Mouse (Mus musculus): ENCODE data around the gene Suclg1. TPM values are rescaled to one million over a fixed set of nuclear protein-coding genes. Genes with fewer than 3 reads are reported as not detected.

Gene Suclg1
- 100 to 1,000 TPM; 355 to 426 TPM for total RNA-seq (2021)
- long read RNA-seq, experiment 1, transcript Suclg1-201 (9 exons, 1,519 nt): major isoform, 329 of 357 reads
- long read RNA-seq, experiment 1, partial matches to known transcripts: 24 of 357 reads
- long read RNA-seq, experiment 1, other reads (novel, unspliced or antisense): 4 of 357 reads
- long read RNA-seq, experiment 2, transcript Suclg1-201 (9 exons, 1,519 nt): major isoform, 314 of 336 reads
- long read RNA-seq, experiment 2, partial matches to known transcripts: 18 of 336 reads
- long read RNA-seq, experiment 2, other reads (novel, unspliced or antisense): 4 of 336 reads

DNA sequence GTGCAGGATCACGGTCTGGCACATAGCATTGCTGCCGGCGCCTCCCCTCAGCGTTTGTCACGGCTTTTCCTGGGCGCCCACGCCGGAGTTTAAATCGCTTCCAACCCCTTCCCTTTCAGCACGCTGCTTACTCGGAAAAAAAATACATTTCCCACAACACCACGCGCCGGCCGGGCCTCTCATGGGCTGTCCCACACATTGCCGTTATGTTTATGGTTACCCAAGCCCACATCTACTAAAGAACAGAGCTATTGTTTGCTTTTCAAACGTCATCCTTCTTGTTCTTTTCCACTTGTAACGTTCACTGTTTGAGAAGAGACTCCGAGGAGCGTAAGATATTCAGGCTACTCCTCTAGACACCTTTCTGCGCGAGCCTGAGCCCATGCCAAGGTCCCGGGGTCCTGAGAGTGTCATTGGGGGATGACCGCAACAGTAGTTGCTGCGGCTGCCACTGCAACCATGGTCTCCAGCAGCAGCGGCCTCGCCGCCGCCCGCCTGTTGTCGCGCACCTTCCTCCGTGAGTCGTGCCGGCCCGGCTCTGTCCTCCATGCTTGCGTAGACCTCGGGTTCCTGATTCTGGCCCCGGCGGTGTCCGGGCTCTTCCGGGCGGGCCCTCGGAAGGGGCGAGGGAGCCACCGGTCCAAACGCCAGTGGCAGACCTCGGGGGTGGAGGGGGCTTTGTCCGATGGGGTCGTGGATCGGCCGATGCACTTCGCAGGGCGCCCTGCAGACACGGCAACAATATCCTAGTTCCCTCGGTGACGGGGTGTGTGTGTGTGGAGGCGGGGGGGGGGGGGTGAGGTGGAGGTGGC lies at the start of gene Suclg1:
TSS of gene Suclg1 (plus strand) at position 146 of the 812 bp plus-strand sequence.
- intact Hi-C loops (cut with DNase I; ENCODE audit: low total_unique reads): no loop called here
- DNase-seq: peak; percentile 89

DNA sequence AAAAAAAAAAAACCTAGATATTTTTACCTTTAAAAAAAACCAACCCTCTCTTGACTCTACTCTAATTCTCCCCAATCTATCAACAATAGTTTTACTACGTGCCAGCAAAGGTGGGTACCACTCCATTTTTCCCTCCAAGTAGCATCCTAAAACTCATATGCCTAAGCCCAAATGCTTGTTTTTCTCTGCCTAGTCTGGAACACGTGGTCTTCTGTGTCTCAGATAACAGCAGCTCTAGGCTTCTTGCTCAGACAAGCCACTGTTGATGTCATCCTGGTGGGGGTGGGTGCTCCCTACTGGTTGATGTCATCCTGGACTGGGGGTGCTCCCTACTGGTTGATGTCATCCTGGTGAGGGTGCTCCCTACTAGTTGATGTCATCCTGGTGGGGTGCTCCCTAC lies 44.5 kb upstream of the Suclg1 start:
- intact Hi-C loops (cut with DNase I; ENCODE audit: low total_unique reads): no loop called here
- DNase-seq: no peak

DNA sequence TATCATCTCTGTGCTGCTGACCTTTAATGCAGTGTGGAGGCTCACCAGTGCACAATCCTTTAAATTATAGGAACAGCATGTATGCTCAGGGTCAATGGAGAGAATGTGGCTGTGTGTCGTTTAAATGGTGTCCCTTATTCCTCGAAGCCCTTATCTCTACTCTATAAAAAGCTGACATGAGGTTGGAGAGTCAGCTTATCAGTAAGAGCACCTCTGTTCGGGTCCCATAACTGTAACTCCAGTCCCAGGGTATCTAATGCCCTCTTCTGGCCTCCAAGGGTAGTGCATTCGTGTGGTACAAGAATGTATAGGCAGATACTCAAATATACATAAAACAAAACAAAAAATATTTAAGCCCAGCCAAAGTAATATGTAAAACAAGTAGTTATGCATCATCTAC lies 43.2 kb upstream of the Suclg1 start:
- no peak for DNase-seq
- intact Hi-C loops (cut with DNase I; ENCODE audit: low total_unique reads): no loop called here

DNA sequence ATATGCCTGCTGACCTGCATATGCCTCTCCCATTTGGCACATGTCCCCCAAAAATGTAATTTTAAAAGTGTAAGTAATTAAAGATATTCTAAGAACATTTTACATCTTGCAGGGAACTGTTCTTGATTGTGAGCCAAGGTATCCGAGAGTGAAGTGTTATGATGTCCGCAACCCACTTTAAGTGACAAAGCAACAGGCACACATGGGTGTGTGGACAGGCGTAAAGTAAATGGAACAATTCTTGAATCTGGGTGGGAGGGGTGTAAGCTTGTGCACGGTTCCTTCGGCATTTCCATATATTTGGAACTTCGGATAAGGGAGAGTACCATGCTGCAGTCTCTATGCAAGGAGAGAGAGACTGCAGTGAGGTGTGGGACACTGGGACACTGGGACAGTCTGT lies 38.6 kb upstream of the Suclg1 start:
- DNase-seq: no peak
- intact Hi-C loops (cut with DNase I; ENCODE audit: low total_unique reads): no loop called here

DNA sequence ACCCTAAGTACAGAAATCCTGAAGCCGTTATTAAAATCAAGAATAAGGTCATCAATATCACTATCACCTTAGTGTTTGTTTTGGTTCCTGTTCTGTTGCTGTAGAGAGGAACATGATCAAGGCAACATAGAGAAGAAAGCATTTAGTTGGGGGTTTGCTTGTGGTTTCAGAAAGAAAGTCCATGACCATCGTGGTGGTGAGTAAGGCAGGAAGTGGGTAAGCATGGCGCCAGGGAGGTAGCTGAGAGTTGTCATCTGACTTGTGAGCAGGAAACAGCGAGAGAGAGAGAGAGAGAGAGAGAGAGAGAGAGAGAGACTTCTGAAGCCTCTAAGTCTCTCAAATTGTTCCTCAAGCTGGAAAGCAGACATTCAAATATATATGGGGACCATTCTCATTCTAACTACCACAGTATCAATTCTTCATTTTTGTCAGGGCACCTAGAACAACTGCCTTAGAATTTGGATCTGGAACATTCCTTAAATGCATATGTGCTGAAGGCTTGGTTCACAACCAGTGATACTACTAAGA lies 37.7 kb upstream of the Suclg1 start:
- intact Hi-C loops (cut with DNase I; ENCODE audit: low total_unique reads): no loop called here
- DNase-seq: no peak

DNA sequence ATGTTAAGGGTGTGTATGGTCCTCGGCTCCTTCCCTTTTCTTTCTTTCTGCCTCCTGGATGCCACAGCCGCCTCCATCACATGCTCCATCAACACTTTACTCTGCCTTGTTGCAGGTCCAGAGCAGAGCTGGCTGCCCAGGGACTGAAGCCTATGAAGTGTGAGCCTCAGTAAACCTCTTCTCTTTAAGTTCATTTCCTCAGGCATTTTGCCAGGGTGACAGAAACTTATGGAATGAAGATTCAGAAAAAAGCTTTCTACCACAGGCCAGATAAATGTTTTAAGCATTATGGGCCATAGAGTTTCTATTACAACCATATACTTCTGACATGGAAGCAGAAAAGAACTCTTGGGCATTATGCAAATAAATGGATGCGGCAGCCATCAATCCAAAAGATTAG lies 37.1 kb upstream of the Suclg1 start:
- intact Hi-C loops (cut with DNase I; ENCODE audit: low total_unique reads): no loop called here

DNA sequence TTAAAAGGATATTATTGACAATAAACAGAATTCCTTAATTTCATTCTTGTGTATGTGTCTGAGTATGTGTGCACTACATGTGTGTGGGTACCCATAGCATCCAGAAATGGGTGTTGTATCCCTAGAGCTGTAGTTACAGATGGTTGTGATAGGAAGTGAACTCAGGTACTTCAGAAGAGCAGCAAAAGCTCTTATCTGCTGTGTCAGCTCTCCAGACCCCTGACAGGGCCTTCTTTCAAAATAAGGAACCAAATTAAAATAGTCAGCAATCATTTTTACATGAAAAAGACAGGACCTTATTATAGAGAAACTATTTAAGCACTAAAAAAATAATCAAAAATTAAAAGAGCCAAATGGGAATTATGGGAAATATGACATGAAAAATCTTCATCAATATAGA lies 36.6 kb upstream of the Suclg1 start:
- intact Hi-C loops (cut with DNase I; ENCODE audit: low total_unique reads): no loop called here
- no peak for DNase-seq

More for the DNA sequence above, 37.1 kb upstream of the Suclg1 start:
- DNase-seq: no peak

DNA sequence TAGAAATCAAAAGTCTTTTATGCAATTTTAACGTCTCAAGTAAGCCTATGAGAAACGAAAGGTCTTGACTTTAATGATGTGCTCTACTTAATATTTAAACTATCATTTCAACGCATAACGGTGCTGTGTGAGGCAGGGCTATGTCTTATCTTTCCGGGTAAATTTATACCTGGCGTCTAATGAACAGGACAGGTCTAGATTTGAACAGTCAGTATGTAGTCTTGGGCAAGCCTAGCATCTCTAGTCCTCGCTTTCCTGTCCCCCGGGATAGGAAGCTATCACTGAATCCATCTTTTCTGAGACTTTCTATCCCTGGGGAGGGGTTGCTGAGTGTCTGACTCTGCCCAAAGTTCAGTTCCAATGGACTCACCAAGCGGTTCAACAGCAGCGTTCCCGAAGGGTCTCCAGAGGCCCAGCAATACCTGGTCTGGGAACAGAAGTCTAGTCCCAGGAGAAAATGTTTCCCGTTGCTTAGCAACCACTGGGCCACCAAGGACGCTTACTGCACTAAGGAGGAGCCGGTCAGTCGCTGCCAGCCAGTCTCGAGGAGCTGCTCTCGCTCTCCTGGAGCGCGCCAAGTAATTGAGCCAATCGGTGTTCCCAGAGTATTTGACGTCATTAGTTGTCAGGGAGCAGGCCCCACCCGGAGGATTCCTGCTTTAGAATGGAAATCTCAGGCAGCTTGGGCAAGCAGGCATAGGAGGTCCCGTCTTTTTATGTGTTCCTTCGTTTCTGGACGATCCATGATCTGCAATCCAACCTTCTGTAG lies 26.8 kb upstream of the Suclg1 start, which contains the start of gene Dnah6:
TSS of gene Dnah6 (minus strand) at position 463 of the 769 bp plus-strand sequence.
- intact Hi-C loops (cut with DNase I; ENCODE audit: low total_unique reads): no loop called here
- DNase-seq: peak; percentile 87

DNA sequence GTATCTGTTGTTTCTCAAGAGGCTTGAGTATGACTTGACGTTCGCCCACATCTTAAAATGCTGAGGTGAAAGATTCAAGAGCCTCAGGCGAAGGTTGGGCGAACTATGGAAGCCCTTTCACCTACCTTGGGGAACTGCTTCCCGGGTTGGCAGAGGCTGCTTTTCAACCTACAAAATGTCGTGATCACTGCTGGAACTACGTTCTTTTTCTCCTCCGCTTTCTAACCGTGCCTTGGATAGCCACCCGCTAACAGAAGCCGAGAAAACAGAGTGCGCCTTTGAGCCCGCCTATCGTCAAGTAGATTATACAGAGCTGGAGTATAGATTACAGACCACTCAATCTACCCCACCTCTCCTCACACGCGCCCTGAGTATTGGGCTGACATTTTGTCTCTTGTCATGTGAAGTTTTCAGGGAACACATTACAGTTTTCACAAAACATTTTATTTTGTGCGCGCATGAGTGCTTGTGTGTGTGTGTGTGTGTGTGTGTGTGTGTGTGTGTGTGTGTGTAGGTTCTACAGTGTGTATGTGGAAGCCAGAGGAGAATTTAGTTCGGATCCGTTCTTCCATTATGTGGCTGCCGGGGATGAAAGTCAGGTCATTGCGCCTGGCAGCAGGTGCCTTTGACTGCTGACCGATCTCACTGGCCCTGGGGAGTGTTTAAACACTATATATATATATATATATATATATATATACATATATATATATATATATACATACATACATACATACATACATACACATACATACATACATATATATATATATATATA lies 26.0 kb upstream of the Suclg1 start:
- intact Hi-C loops (cut with DNase I; ENCODE audit: low total_unique reads): no loop called here
- DNase-seq: no peak

DNA sequence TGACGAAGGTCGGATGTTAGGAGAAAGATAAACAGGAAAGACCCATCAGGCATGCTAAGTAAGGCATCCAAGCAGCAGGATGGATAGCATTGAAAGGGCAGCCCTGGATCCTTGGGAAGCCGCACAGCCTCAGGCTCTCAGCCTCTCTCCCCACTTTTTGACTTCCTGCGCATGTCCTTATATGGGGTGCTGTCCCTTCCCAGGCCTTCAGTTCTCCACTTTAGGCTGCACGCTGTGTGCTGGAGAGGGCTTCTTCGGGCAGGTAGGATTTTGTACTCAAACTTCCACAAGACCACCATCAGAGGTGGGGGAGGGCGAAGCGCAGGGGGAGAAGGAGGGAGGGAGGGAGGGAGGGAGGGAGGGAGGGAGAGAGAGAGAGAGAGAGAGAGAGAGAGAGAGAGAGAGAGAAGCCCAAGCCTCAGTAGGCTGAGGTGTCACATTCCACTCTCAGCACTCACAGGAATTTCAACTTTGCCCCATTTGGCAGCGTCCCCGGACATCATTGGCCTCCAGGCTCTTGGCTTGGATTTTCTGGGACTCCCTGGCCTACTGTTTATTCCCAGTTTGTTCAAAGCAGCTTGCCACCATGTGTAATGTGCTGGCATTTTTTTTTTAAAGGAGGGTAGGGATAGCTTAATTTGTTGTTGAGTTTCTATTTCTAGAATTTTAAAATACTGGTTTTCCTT lies 25.2 kb upstream of the Suclg1 start:
- DNase-seq: peak; percentile 85
- intact Hi-C loops (cut with DNase I; ENCODE audit: low total_unique reads): no loop called here

DNA sequence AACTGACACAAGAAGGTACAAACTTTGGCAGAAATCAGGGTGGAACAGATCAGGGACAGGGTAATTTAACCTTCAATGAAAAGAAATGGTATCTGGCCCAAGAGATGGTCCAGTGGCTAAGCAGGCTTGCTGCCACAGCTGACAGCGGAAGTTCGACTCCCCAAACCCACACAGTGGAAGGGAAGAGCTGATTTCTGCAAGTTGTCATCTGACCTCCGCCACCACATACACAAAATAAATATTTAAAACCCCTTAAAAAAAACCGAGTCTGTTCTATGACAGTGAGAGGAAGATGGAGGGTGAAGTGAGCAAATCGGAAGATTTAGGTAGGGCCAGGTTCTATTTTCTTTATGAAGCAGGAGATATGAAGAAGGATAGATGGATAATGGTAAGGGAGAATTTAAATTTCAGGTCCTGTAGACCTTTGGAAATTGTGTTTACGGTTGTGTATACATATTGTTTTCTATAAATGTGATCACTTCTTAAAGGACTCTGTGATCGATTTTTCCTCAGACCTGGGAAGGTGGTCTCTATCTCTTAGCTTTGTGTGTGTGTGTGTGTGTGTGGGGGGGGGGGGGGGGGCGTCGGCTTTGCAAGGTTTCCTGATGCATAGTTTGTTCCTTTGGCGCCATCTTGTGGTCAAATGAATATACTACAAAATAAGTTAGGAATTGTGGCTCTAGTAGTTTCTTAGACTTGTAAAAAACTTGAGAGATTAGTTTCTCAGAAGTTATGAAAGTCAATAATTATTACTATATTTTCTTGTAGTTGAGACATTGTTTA lies 20.6 kb upstream of the Suclg1 start:
- DNase-seq: no peak
- intact Hi-C loops (cut with DNase I; ENCODE audit: low total_unique reads): loop anchor here (5.0 kb wide), 1 partner anchor 290 kb away; no protein-coding TSS in a partner anchor

DNA sequence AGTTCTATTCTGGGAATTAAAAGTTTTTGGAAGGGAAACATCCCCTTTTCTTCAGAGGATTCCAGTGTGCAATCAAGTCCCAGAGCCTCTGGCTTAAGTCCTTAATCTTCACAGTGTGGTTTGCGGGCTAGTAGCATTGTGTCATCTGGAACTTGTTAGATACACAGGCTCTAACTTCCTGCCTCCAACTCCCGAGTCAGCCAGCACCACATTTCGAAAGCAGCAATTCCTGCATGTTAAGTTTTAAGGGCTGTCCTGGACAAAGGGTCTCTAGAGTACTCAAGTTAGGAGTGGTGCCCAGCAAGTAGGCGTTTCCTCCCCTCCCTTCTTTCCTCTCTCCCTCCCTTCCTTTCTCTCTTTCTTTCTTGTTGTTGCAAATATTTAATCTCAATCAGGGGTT lies 19.8 kb upstream of the Suclg1 start:
- peak; percentile 41 for DNase-seq
- intact Hi-C loops (cut with DNase I; ENCODE audit: low total_unique reads): loop anchor here (5.0 kb wide), 1 partner anchor 291 kb away; no protein-coding TSS in a partner anchor

DNA sequence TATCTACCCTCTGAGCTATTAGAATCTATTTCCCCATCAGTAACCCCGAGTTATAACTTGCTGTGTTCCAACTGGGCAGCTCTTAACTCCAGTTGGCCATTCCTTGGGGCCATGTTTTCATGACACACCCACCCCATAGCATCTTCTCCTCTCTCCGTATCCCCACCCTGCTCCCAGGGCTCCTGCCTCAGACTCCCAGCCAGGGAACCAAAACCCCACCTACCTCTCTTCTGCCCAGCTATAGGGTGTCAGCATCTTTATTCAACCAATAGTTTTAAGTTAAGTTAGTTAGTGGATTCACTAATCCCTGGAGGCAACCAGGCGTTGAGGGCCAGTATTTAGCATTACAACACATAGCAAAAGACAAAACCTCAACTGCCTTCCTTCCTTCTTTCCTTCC lies 19.3 kb upstream of the Suclg1 start:
- DNase-seq: no peak
- intact Hi-C loops (cut with DNase I; ENCODE audit: low total_unique reads): loop anchor here (5.0 kb wide), 1 partner anchor 292 kb away; no protein-coding TSS in a partner anchor

DNA sequence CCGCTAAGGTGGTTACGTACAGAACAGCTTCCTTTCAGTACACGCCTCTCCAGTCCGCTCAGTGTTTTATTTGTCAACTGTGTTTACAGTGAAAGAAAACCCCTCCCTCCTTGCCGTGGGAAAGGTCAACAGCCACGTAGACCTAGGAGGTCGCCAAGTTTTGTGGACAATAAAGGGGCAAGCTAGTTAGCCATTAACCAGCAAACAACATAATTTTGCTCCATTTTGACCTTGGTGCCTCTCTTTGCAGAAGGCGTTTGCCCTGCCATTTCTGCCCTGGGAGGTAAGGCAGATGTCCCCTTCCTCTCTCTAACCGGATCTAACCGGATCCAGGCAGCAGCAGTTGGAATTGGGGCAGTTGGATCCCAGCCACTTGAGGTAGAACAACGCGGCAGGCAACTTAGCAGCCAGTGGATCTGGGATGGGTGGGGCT lies 16.0 kb upstream of the Suclg1 start:
- DNase-seq: no peak
- intact Hi-C loops (cut with DNase I; ENCODE audit: low total_unique reads): no loop called here

DNA sequence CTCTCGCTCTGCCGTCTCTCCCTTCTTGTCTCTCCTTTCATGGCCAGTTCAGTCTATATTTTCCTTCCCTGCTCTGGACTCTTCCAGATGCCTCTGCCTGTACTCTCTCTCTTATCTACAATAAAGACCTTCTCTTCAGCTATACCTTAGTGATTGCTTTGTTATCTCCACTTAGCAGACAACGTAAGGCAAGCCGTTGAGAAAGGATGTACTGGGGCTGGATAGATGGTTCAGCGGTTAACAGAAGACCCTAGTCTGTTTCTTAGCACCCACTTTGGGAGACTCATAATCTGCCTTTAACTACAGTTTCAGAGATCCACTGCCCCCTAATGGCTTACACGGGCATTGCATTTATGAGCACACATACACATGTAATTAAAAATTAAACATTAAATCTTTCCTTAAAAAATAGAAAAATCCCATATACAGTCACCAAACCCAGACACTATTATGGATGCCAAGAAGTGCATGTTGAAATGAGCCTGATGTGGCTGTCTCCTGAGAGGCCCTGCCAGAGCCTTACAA lies 14.9 kb upstream of the Suclg1 start:
- no peak for DNase-seq
- intact Hi-C loops (cut with DNase I; ENCODE audit: low total_unique reads): no loop called here

DNA sequence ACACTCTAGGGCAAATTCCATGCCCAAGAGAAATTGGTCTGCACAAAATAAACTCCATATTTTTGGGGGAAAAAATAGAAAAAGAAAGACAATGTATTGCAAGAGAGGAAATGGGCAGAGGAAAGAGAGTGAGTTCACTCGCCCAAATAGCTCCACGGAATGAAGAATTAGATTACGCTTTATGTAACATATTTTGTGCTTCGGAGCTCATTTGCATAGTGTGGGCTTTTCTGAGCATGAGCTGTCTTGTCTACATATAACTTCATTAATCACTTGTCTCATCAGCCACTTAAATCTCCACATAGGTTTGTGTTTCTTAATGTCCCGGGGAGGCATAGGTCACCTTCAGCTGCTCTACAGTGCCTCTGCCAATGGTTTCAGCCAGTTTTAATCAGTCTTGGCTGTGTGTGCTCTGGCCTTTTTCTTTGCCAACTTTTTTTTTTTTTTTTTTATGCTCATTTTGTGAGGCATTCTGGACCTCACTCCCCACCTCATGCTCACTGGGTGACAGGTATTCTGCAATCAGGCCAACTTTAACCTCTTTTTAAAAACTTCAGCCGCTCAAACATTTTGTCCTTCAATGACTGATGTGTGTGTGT lies 13.8 kb upstream of the Suclg1 start:
- intact Hi-C loops (cut with DNase I; ENCODE audit: low total_unique reads): no loop called here
- no peak for DNase-seq

DNA sequence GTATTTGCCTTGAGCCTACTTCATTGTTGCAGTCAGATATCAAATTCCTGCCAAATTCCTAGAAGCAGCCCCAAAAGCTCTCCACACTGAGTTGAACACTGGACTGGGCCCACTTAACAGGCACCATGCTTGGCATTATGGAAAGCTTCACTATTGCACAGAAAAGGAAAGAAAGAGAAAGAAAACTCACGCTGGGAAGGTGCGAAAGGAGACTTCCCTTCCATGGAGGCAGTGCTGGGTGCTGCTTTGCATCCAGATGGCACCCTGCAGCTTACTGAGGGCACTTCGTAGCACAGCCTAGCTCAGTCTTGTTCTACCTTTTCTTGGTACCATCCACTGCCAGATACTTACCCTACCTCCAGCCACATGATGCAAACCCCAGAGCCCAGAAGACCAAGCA lies 12.5 kb upstream of the Suclg1 start:
- intact Hi-C loops (cut with DNase I; ENCODE audit: low total_unique reads): no loop called here
- no peak for DNase-seq

Measured in gastrocnemius, postnatal 14 days (tissue).